ENCODE assay signal across 9 mouse cellular contexts in the genomic region with DNA sequence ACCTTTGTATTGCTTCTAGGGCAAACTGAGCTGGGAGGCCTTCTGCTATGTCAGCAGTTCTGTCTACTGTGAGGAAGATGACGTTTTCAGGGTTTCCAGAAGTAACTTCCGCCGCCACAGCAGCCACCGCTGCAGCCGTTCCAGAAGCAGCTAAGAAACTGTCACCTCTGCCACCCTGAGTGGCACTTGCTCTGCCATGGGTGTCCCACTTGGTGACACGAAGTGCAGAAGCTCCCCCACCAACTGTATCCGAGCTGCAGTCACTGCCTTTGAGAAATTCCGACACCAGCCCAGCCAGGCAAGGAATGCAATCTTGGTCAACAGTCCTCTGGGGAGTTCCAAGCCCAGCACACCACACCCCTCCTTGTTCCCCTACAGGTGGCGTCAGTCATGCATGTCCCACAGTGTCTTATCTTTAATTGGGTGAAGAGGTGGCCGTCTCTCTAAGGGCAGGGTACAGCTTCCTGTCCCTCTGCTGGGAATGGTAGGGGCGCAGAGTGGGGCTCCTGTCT. TPM values are rescaled to one million over a fixed set of nuclear protein-coding genes. Genes with fewer than 3 reads are reported as not detected.
DNase-seq lines count a peak whose midpoint lies in the region; ATAC-seq and TF ChIP-seq lines count a peak whose summit lies in the region.
"Had no signal": no experiment of that assay in that cellular context is flagged by ENCODE, and none has a peak within 500 bp of the region (broad histone marks: within the 10 kb centered on the region; RNA-seq: fewer than 3 reads in every experiment).

No protein-coding gene starts in this region.

- peak overlapping the region; percentile 55 for H3K4me2 ChIP-seq in heart, embryonic 16.5 days (ENCODE audit: low read depth, low read length)
- no peak overlapping the region for H3K4me2 ChIP-seq in hindbrain, embryonic 14.5 days (replicated peaks)
- H3K4me2 ChIP-seq: neural tube, embryonic 13.5 days had no signal

- peak overlapping the region; percentile 14; the same call in 1 of the 2 replicates for H3K4me3 ChIP-seq in testis, adult 2 months (ENCODE audit: control insufficient read depth, low read depth, low read length)
- H3K4me3 ChIP-seq in heart, embryonic 16.5 days (ENCODE audit: low read length), result peak overlapping the region; percentile 27
- H3K4me3 ChIP-seq in hindbrain, embryonic 14.5 days (replicated peaks; ENCODE audit: low read length), result no peak overlapping the region
- H3K4me3 ChIP-seq: neural tube, embryonic 13.5 days had no signal

- WGBS in heart, embryonic 16.5 days, result 22% methylated on average over 11 of the region's 11 CpGs
- WGBS in hindbrain, embryonic 14.5 days, result 53% methylated on average over 11 of the region's 11 CpGs

- H3K9ac ChIP-seq in heart, embryonic 16.5 days (ENCODE audit: low read length), result peak overlapping the region; percentile 57
- no peak overlapping the region for H3K9ac ChIP-seq in hindbrain, embryonic 14.5 days
- H3K9ac ChIP-seq: neural tube, embryonic 13.5 days had no signal

- ATAC-seq in heart, embryonic 16.5 days (replicated peaks; ENCODE audit: extremely low read depth, insufficient read depth, low FRiP score), result no peak; the same call in 1 of the 2 replicates
- ATAC-seq in hindbrain, embryonic 14.5 days (ENCODE audit: low FRiP score), result no peak

- H3K4me1 ChIP-seq in testis, adult 2 months (ENCODE audit: control insufficient read depth, insufficient read depth, low read length), result peaks cover 5% of the 10 kb centered on the region
- peaks cover 8% of the 10 kb centered on the region for H3K4me1 ChIP-seq in heart, embryonic 16.5 days (ENCODE audit: control insufficient read depth, insufficient read depth, low read length)
- H3K4me1 ChIP-seq in hindbrain, embryonic 14.5 days (replicated peaks; ENCODE audit: control insufficient read depth, insufficient read depth, low read length), result no peaks in the 10 kb centered on the region

- DNase-seq in testis, postnatal 10 days (ENCODE audit: low spot score), result no peak
- peak; percentile 25 for DNase-seq in lung, postnatal 10 days
- no peak for DNase-seq in ovary, postnatal 36 days (ENCODE audit: low spot score)
- no peak for DNase-seq in urinary bladder, adult 2 months (ENCODE audit: low spot score)
- DNase-seq in gastrocnemius, adult 18-20 months (ENCODE audit: low spot score), result no peak
- DNase-seq in hindbrain, embryonic 14.5 days (ENCODE audit: low spot score), result no peak

- no peaks in the 10 kb centered on the region for H3K9me3 ChIP-seq in heart, embryonic 16.5 days (replicated peaks; ENCODE audit: control insufficient read depth, low read length)
- H3K9me3 ChIP-seq in hindbrain, embryonic 14.5 days (ENCODE audit: control insufficient read depth, low read length), result no peaks in the 10 kb centered on the region
- H3K9me3 ChIP-seq: neural tube, embryonic 13.5 days had no signal

- H3K27me3 ChIP-seq in testis, adult 2 months (ENCODE audit: control insufficient read depth, insufficient read depth, low read length), result no peaks in the 10 kb centered on the region
- no peaks in the 10 kb centered on the region for H3K27me3 ChIP-seq in heart, embryonic 16.5 days (ENCODE audit: control insufficient read depth, insufficient read depth, low read length)
- no peaks in the 10 kb centered on the region for H3K27me3 ChIP-seq in hindbrain, embryonic 14.5 days (ENCODE audit: control insufficient read depth, insufficient read depth, low read length)
- H3K27me3 ChIP-seq: neural tube, embryonic 13.5 days had no signal

- no peak for TF ChIP-seq CTCF in testis, adult 2 months (IDR thresholded peaks at IDR 0.05; ENCODE audit: control insufficient read depth, insufficient read depth, insufficient replicate concordance, low read depth, low read length)

- H3K36me3 ChIP-seq in testis, adult 2 months (ENCODE audit: control insufficient read depth, insufficient read depth, low read length), result no peaks in the 10 kb centered on the region
- H3K36me3 ChIP-seq in heart, embryonic 16.5 days (ENCODE audit: control insufficient read depth, insufficient read depth), result no peaks in the 10 kb centered on the region
- no peaks in the 10 kb centered on the region for H3K36me3 ChIP-seq in hindbrain, embryonic 14.5 days (replicated peaks; ENCODE audit: control insufficient read depth, insufficient read depth)
- H3K36me3 ChIP-seq: neural tube, embryonic 13.5 days had no signal

- no peak for TF ChIP-seq POLR2A in testis, adult 2 months (IDR thresholded peaks at IDR 0.05; ENCODE audit: control insufficient read depth, low read depth, low read length)

- H3K27ac ChIP-seq in testis, adult 2 months (ENCODE audit: control insufficient read depth, insufficient read depth, low read depth, low read length), result no peak overlapping the region
- H3K27ac ChIP-seq in heart, embryonic 16.5 days (ENCODE audit: low read length), result no peak overlapping the region
- no peak overlapping the region for H3K27ac ChIP-seq in hindbrain, embryonic 14.5 days
- H3K27ac ChIP-seq: neural tube, embryonic 13.5 days had no signal

RNA-seq across cellular contexts. Expression of a gene that starts 14.0 kb away (rescaled TPM):
- 7.1 and 8.4 TPM in 2 replicates for polyA plus RNA-seq in testis, adult 2 months (2012; rRNA removed)
- polyA plus RNA-seq in heart, embryonic 16.5 days (2015; fragmentation: Nextera tagmentation; extraction: Ambion mirVana), result 20.1 and 23.2 TPM in 2 replicates
- 42.5 and 61.3 TPM in 2 replicates for polyA plus RNA-seq in urinary bladder, adult 2 months (2012; rRNA removed)
- 10 to 100 TPM; 14.5 to 15.8 TPM for total RNA-seq in gastrocnemius, adult 18-20 months (2021)
- 7.1 TPM in 2 replicates for polyA plus RNA-seq in hindbrain, embryonic 14.5 days (2014; fragmentation: Nextera tagmentation; extraction: Ambion mirVana)

RNA-seq across cellular contexts. Expression of a gene that starts 27.6 kb away (rescaled TPM):
- polyA plus RNA-seq in testis, adult 2 months (2012; rRNA removed), result 100 and 103 TPM in 2 replicates
- polyA plus RNA-seq in heart, embryonic 16.5 days (2015; fragmentation: Nextera tagmentation; extraction: Ambion mirVana), result 0.76 and 0.96 TPM in 2 replicates
- polyA plus RNA-seq in urinary bladder, adult 2 months (2012; rRNA removed), result 2.5 and 2.7 TPM in 2 replicates
- 1 to 10 TPM; 1.8 to 2.3 TPM for total RNA-seq in gastrocnemius, adult 18-20 months (2021)
- polyA plus RNA-seq in hindbrain, embryonic 14.5 days (2014; fragmentation: Nextera tagmentation; extraction: Ambion mirVana), result 3.2 and 3.4 TPM in 2 replicates

Comparison
In these comparisons a context has a peak if more than half of its experiments do, and no peak if none do; other contexts are left out.
1. RNA of a gene that starts 27.6 kb away (polyA plus RNA-seq): 100 to 103 TPM in testis, adult 2 months; 3.2 to 3.4 TPM in hindbrain, embryonic 14.5 days, 2.5 to 2.7 TPM in urinary bladder, adult 2 months and 0.76 to 0.96 TPM in heart, embryonic 16.5 days; every median in the first group is over 10 times any median in the second.